ENCODE assay signal across 9 mouse cellular contexts in the genomic region with DNA sequence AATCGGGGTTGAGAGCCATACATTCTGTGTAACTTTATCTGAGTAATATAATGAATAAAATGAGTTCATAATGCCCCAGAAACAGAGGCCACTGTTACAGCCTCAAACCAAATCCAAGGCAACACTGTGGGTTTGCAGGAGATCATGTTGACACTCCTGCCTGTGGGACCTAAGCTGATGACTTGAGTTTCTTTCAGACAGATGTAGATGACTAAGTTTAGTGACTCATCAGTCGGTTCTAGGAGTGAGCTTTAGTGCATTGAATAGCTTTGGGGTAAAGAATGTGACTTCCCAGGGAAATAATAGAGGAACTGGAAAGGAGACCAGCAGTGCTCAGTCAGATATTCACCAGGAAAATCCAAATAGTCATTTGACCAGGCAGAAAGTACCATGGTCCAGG. TPM values are rescaled to one million over a fixed set of nuclear protein-coding genes. Genes with fewer than 3 reads are reported as not detected.
DNase-seq lines count a peak whose midpoint lies in the region; ATAC-seq and TF ChIP-seq lines count a peak whose summit lies in the region.
"Had no signal": no experiment of that assay in that cellular context is flagged by ENCODE, and none has a peak within 500 bp of the region (broad histone marks: within the 10 kb centered on the region; RNA-seq: fewer than 3 reads in every experiment).

No protein-coding gene starts in this region.

- TF ChIP-seq POLR2A in embryonic fibroblast, embryonic 13.5 days (IDR thresholded peaks at IDR 0.05; ENCODE audit: low read depth, low read length), result no peak

- TF ChIP-seq CTCF in embryonic fibroblast, embryonic 13.5 days (IDR thresholded peaks at IDR 0.05; ENCODE audit: borderline replicate concordance, insufficient read depth, low read length), result no peak

- H3K4me1 ChIP-seq in kidney, embryonic 16.5 days (ENCODE audit: insufficient read depth, low read length), result peaks cover 19% of the 10 kb centered on the region
- H3K4me1 ChIP-seq in kidney, embryonic 14.5 days (ENCODE audit: control insufficient read depth, insufficient read depth, low read length), result 0 out of 2 replicates have a peak, but pooled peaks cover 6% of the 10 kb centered on the region
- H3K4me1 ChIP-seq in embryonic fibroblast, embryonic 13.5 days (ENCODE audit: control insufficient read depth, insufficient read depth, low read length), result no peaks in the 10 kb centered on the region
- H3K4me1 ChIP-seq in hindbrain, embryonic 16.5 days (ENCODE audit: control insufficient read depth, insufficient read depth, low read depth, low read length), result peaks cover 4% of the 10 kb centered on the region
- peaks cover 18% of the 10 kb centered on the region for H3K4me1 ChIP-seq in neural tube, embryonic 12.5 days

- H3K9me3 ChIP-seq in kidney, embryonic 16.5 days (ENCODE audit: low read length), result no peaks in the 10 kb centered on the region
- no peaks in the 10 kb centered on the region for H3K9me3 ChIP-seq in kidney, embryonic 14.5 days (ENCODE audit: control insufficient read depth, low read length)
- H3K9me3 ChIP-seq in hindbrain, embryonic 16.5 days (ENCODE audit: control insufficient read depth, low read length), result no peaks in the 10 kb centered on the region
- H3K9me3 ChIP-seq in neural tube, embryonic 12.5 days, result no peaks in the 10 kb centered on the region
- H3K9me3 ChIP-seq: limb, embryonic 13.5 days had no signal

- WGBS in kidney, embryonic 16.5 days, result 77% methylated on average over 2 of the region's 2 CpGs
- WGBS in kidney, embryonic 14.5 days, result 83% methylated on average over 2 of the region's 2 CpGs
- 77% methylated on average over 2 of the region's 2 CpGs for WGBS in hindbrain, embryonic 16.5 days
- WGBS in neural tube, embryonic 12.5 days, result 82% methylated on average over 2 of the region's 2 CpGs

- H3K27me3 ChIP-seq in kidney, embryonic 16.5 days (ENCODE audit: insufficient read depth, low read length), result peaks cover 7% of the 10 kb centered on the region; the same call in 1 of the 2 replicates
- no peaks in the 10 kb centered on the region for H3K27me3 ChIP-seq in kidney, embryonic 14.5 days (ENCODE audit: control insufficient read depth, insufficient read depth, low read length)
- H3K27me3 ChIP-seq in hindbrain, embryonic 16.5 days (replicated peaks; ENCODE audit: control insufficient read depth, insufficient read depth, low read length), result 0 out of 2 replicates have a peak, but pooled peaks cover 3% of the 10 kb centered on the region
- no peaks in the 10 kb centered on the region for H3K27me3 ChIP-seq in neural tube, embryonic 12.5 days (replicated peaks)

- no peaks in the 10 kb centered on the region for H3K36me3 ChIP-seq in kidney, embryonic 16.5 days (ENCODE audit: insufficient read depth, low read length)
- no peaks in the 10 kb centered on the region for H3K36me3 ChIP-seq in kidney, embryonic 14.5 days (ENCODE audit: control insufficient read depth, insufficient read depth, low read length)
- H3K36me3 ChIP-seq in hindbrain, embryonic 16.5 days (ENCODE audit: control insufficient read depth, insufficient read depth, low read length), result no peaks in the 10 kb centered on the region
- no peaks in the 10 kb centered on the region for H3K36me3 ChIP-seq in neural tube, embryonic 12.5 days
- H3K36me3 ChIP-seq: limb, embryonic 13.5 days had no signal

- H3K9ac ChIP-seq in kidney, embryonic 16.5 days (replicated peaks; ENCODE audit: low read length), result no peak overlapping the region
- no peak overlapping the region for H3K9ac ChIP-seq in kidney, embryonic 14.5 days (ENCODE audit: low read depth, low read length)
- no peak overlapping the region for H3K9ac ChIP-seq in hindbrain, embryonic 16.5 days (ENCODE audit: low read depth, low read length)
- no peak overlapping the region for H3K9ac ChIP-seq in neural tube, embryonic 12.5 days
- H3K9ac ChIP-seq: limb, embryonic 13.5 days had no signal

- no peak overlapping the region for H3K4me3 ChIP-seq in kidney, embryonic 16.5 days (ENCODE audit: low read length)
- no peak overlapping the region for H3K4me3 ChIP-seq in kidney, embryonic 14.5 days (ENCODE audit: low read length)
- H3K4me3 ChIP-seq in embryonic fibroblast, embryonic 13.5 days (ENCODE audit: insufficient read depth, low read length), result no peak overlapping the region
- H3K4me3 ChIP-seq in hindbrain, embryonic 16.5 days (ENCODE audit: low read length), result peak overlapping the region; percentile 10
- no peak overlapping the region; the same call in 1 of the 2 replicates for H3K4me3 ChIP-seq in neural tube, embryonic 12.5 days
- H3K4me3 ChIP-seq: limb, embryonic 13.5 days had no signal

- no peak for ATAC-seq in kidney, embryonic 16.5 days (ENCODE audit: low FRiP score, low TSS enrichment)
- no peak for ATAC-seq in kidney, embryonic 14.5 days (ENCODE audit: low FRiP score, low TSS enrichment)
- ATAC-seq in hindbrain, embryonic 16.5 days, result no peak
- ATAC-seq in neural tube, embryonic 12.5 days (ENCODE audit: low FRiP score, low read depth), result no peak

- no peak for DNase-seq in natural killer cell, adult 2 months (ENCODE audit: low spot score in 2 of 2)
- no peak for DNase-seq in kidney, postnatal 25 days
- DNase-seq: cerebellum, adult 2 months had no signal

- peak overlapping the region; percentile 64; the same call in 1 of the 2 replicates for H3K4me2 ChIP-seq in kidney, embryonic 16.5 days (replicated peaks; ENCODE audit: low read depth, low read length)
- no peak overlapping the region for H3K4me2 ChIP-seq in kidney, embryonic 14.5 days (replicated peaks; ENCODE audit: low read depth, low read length)
- peak overlapping the region; percentile 100 for H3K4me2 ChIP-seq in hindbrain, embryonic 16.5 days (ENCODE audit: low read length)
- peak overlapping the region; percentile 93 for H3K4me2 ChIP-seq in neural tube, embryonic 12.5 days (replicated peaks)
- H3K4me2 ChIP-seq: limb, embryonic 13.5 days had no signal

- no peak overlapping the region for H3K27ac ChIP-seq in kidney, embryonic 16.5 days (ENCODE audit: low read length)
- H3K27ac ChIP-seq in kidney, embryonic 14.5 days (ENCODE audit: low read depth, low read length), result no peak overlapping the region
- H3K27ac ChIP-seq in embryonic fibroblast, embryonic 13.5 days (ENCODE audit: insufficient read depth, low read length), result 0 out of 2 replicates have a peak overlapping the region, but pooled peaks have one; percentile 44
- no peak overlapping the region for H3K27ac ChIP-seq in hindbrain, embryonic 16.5 days (ENCODE audit: low read depth, low read length)
- H3K27ac ChIP-seq in neural tube, embryonic 12.5 days, result no peak overlapping the region
- H3K27ac ChIP-seq: limb, embryonic 13.5 days had no signal

RNA-seq across cellular contexts. Expression of a gene that starts 3.8 kb away (rescaled TPM):
- polyA plus RNA-seq in kidney, embryonic 16.5 days (2015; fragmentation: Nextera tagmentation; extraction: Ambion mirVana), result 52.7 and 57.7 TPM in 2 replicates
- 25.7 and 37.5 TPM in 2 replicates for polyA plus RNA-seq in kidney, embryonic 14.5 days (2014; fragmentation: Nextera tagmentation; extraction: Ambion mirVana)
- 5.4 and 11.4 TPM in 2 replicates for polyA plus RNA-seq in embryonic fibroblast, embryonic 13.5 days (2011; ENCODE audit: insufficient read length, low read depth, missing spikeins)
- polyA plus RNA-seq in hindbrain, embryonic 16.5 days (2015; fragmentation: Nextera tagmentation; extraction: Ambion mirVana), result 139 and 159 TPM in 2 replicates
- 147 and 170 TPM in 2 replicates for polyA plus RNA-seq in neural tube, embryonic 12.5 days (2016; fragmentation: Nextera tagmentation; extraction: Ambion mirVana)
